Mouse (Mus musculus) cerebellum, adult 2 months (tissue): ENCODE measurements around the gene Agtr1a.

ENCODE experiments used
- CTCF ChIP-seq: fragments of 200-500 bp; IDR thresholded peaks from 2 replicates; pipeline ENCODE4 v1.5.1; 2011; ENCODE audit warnings: low read depth, mild to moderate bottlenecking, control low read depth, low read length, moderate library complexity, borderline replicate concordance; ENCODE audit not compliant: insufficient read depth
- POLR2A ChIP-seq: fragments of 200-500 bp; IDR thresholded peaks from 2 replicates; pipeline ENCODE4 v1.6.1; 2011; ENCODE audit warnings: low read length, control low read depth, borderline replicate concordance; ENCODE audit not compliant: insufficient read depth

- TF ChIP-seq CTCF (no peak), POLR2A (no peak)
Measured at GRCm38 (mm10) chr13:30332581-30332980, 3.7 kb upstream of the Agtr1a start.
